Comparison of ENCODE assay signal across 18 mouse cellular contexts in the genomic region with DNA sequence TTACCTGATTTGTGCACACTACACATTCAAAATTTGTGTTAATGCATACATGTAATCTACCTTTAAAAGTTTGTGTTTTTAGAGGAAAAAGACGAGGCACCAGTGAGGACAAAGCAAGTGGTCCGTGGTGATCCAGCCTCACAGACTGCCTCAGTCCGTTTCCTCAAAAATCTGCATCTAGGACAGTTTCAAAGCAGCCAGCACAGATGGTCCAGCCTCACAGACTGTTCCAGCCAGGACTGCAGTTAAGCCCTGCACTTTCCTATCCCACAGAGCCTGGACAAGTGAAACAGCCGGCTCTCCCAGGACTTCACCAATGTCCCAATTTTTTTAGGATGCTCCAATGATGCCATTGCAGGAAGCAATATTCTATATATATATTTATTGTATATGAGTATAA. TPM values are rescaled to one million over a fixed set of nuclear protein-coding genes. Genes with fewer than 3 reads are reported as not detected.
A peak's percentile ranks its signal among the peaks of the same experiment; 100 is the strongest.
DNase-seq lines count a peak whose midpoint lies in the region.
"Had no signal": no experiment of that assay in that cellular context is flagged by ENCODE, and none has a peak within 500 bp of the region (broad histone marks: within the 10 kb centered on the region; RNA-seq: fewer than 3 reads in every experiment).

No protein-coding gene starts in this region.

- intact Hi-C loops in heart, postnatal 14 days (cut with DNase I): no loop called here

- peak; percentile 10 for DNase-seq in cerebellum, adult 9-11 months
- DNase-seq in cerebellum, postnatal 36 days: no peak
- peak; percentile 27 for DNase-seq in heart, adult 11 months
- no peak for DNase-seq in heart, postnatal 14 days
- peak; percentile 34 for DNase-seq in testis, postnatal 10 days (ENCODE audit: low spot score)
- DNase-seq in testis, postnatal 14 days (ENCODE audit: low spot score): no peak
- DNase-seq: adrenal gland, postnatal 10 days; adrenal gland, postnatal 36 days; B cell, adult 2 months; cerebellum, adult 11 months; cerebellum, adult 8-10 months; forebrain, postnatal 0 days; gastrocnemius, postnatal 10 days; gastrocnemius, postnatal 36 days; kidney, adult 2 months had no signal

RNA-seq across cellular contexts. Expression of a gene that starts 25.8 kb away (rescaled TPM):
- 100 to 1,000 TPM; 274 to 290 TPM for total RNA-seq in heart, postnatal 14 days (2021)
- total RNA-seq: CH12.LX; common myeloid progenitor, adult 5-6 weeks; granulocyte monocyte progenitor cell, adult 5-6 weeks had no signal

RNA-seq across cellular contexts. Expression of a gene that starts 38.8 kb away (rescaled TPM):
- total RNA-seq in heart, postnatal 14 days (2021): 1 to 10 TPM; 1.8 to 2.4 TPM

RNA-seq across cellular contexts. Expression of a gene that starts 56.7 kb away (rescaled TPM):
- total RNA-seq in heart, postnatal 14 days (2021): 1 to 10 TPM; 1.5 to 1.6 TPM
- total RNA-seq: common myeloid progenitor, adult 5-6 weeks had no signal

Comparison
In these comparisons a context has a peak if more than half of its experiments do, and no peak if none do; other contexts are left out.
1. DNase-seq: peak in cerebellum, adult 9-11 months (single experiment), heart, adult 11 months (single experiment) and testis, postnatal 10 days (single experiment); none in cerebellum, postnatal 36 days (0 of 2), heart, postnatal 14 days (0 of 2) and testis, postnatal 14 days (single experiment).